Comparison of ENCODE assay signal across 20 mouse cellular contexts in genomic region chr17:46139872-46140271, GRCm38 (mm10). TPM values are rescaled to one million over a fixed set of nuclear protein-coding genes. Genes with fewer than 3 reads are reported as not detected.
DNase-seq lines count a peak whose midpoint lies in the region; ATAC-seq and TF ChIP-seq lines count a peak whose summit lies in the region.
"Had no signal": no experiment of that assay in that cellular context is flagged by ENCODE, and none has a peak within 500 bp of the region (broad histone marks: within the 10 kb centered on the region; RNA-seq: fewer than 3 reads in every experiment).

No protein-coding gene starts in this region.

- TF ChIP-seq CTCF in G1E (IDR thresholded peaks at IDR 0.05; ENCODE audit: low read depth, low read length): no peak

- peaks cover 18% of the 10 kb centered on the region for H3K27me3 ChIP-seq in G1E (ENCODE audit: insufficient read depth, low read length)
- H3K27me3 ChIP-seq: embryonic facial prominence, embryonic 13.5 days; forebrain, embryonic 12.5 days; heart, embryonic 13.5 days had no signal

- peak overlapping the region; percentile 31 for H3K27ac ChIP-seq in macrophage
- H3K27ac ChIP-seq: embryonic facial prominence, embryonic 13.5 days; forebrain, embryonic 12.5 days; heart, embryonic 13.5 days had no signal

- no peak for DNase-seq in G1E (ENCODE audit: low spot score)
- peak; percentile 50 for DNase-seq in MEL-GATA-1-ER (ENCODE audit: extremely low read depth, low read depth)
- DNase-seq in left cerebral cortex, adult 8-10 months (ENCODE audit: low spot score in 2 of 2): no peak
- DNase-seq in urinary bladder, adult 18-20 months (ENCODE audit: low spot score in 2 of 2): no peak
- DNase-seq: adrenal gland, postnatal 10 days; B cell, adult 2 months; cerebellum, adult 11-12 months; cerebellum, adult 9-10 months; cerebellum, postnatal 25 days; gastrocnemius, postnatal 10 days; heart, postnatal 36 days had no signal

- ATAC-seq in G1E (ENCODE audit: extremely low read depth, insufficient number of reproducible peaks, low FRiP score, poor library complexity, severe bottlenecking): peak; percentile 34; the same call in 1 of the 2 replicates
- no peak for ATAC-seq in activated CD4-positive, CD25-positive, alpha-beta regulatory T cell, adult 4 months
- ATAC-seq: CD4-positive, CD25-positive, alpha-beta regulatory T cell, adult 4 months; forebrain, embryonic 16.5 days; hindbrain, embryonic 16.5 days; inflammation-experienced regulatory T-cells, adult 6 months had no signal

- no peaks in the 10 kb centered on the region for H3K9me3 ChIP-seq in G1E (replicated peaks)
- H3K9me3 ChIP-seq: embryonic facial prominence, embryonic 13.5 days; forebrain, embryonic 12.5 days; heart, embryonic 13.5 days had no signal

- peaks cover 12% of the 10 kb centered on the region for H3K36me3 ChIP-seq in G1E (replicated peaks)
- H3K36me3 ChIP-seq in macrophage (ENCODE audit: inconsistent target): no peaks in the 10 kb centered on the region
- H3K36me3 ChIP-seq: forebrain, embryonic 12.5 days had no signal

- H3K79me2 ChIP-seq in macrophage (ENCODE audit: inconsistent target): no peaks in the 10 kb centered on the region

- H3K4me3 ChIP-seq in G1E (ENCODE audit: low read depth, low read length): no peak overlapping the region
- H3K4me3 ChIP-seq in macrophage (ENCODE audit: inconsistent target): no peak overlapping the region
- H3K4me3 ChIP-seq: embryonic facial prominence, embryonic 13.5 days; forebrain, embryonic 12.5 days; heart, embryonic 13.5 days had no signal

- peaks cover 37% of the 10 kb centered on the region for H3K4me1 ChIP-seq in G1E (ENCODE audit: insufficient read depth, low read depth, low read length)

- WGBS in macrophage (ENCODE audit: missing documents): 31% methylated on average over 3 of the region's 3 CpGs

RNA-seq across cellular contexts. Expression of gene Rsph9, which starts 4.1 kb away (rescaled TPM):
- total RNA-seq in G1E (2014; fragmentation: Nextera tagmentation) (not detected in 2 replicates), G1E (2017) (0.12 TPM in 1 of 2 replicates, not detected in the other)
- polyA plus RNA-seq in G1E (2012) (not detected in 2 replicates), macrophage (2018) (0.99 to 5.6 TPM (median 1.8 TPM) in 3 replicates)
- total RNA-seq in macrophage (2018; cell fraction: chromatin; rRNA removed): 1 to 10 TPM in 20 of 26 experiments, under 1 TPM in 1, not detected in 5; 0.86 to 6.0 (median 3.1) TPM
- 1 to 10 TPM; 2.8 to 7.9 (median 4.8) TPM for total RNA-seq in macrophage (2018; cell fraction: cytosol; rRNA removed)
- 1 to 10 TPM in 24 of 26 experiments, under 1 TPM in 2; 0.92 to 6.7 (median 3.0) TPM for total RNA-seq in macrophage (2018; cell fraction: nucleus; rRNA removed)
- 1 to 10 TPM; 1.5 TPM for polyA plus RNA-seq in activated CD4-positive, CD25-positive, alpha-beta regulatory T cell, adult 4 months (2017; shearing (Covaris generic))
- total RNA-seq in left cerebral cortex, adult 8-10 months (2022): 10 to 100 TPM; 17.8 to 21.3 (median 19.5) TPM

RNA-seq across cellular contexts. Expression of gene Mad2l1bp, which starts 13.5 kb away (rescaled TPM):
- total RNA-seq in G1E (2014; fragmentation: Nextera tagmentation) (21.7 and 27.4 TPM in 2 replicates), G1E (2017) (12.7 and 14.0 TPM in 2 replicates)
- polyA plus RNA-seq in G1E (2012) (7.8 and 12.8 TPM in 2 replicates), macrophage (2018) (8.1 to 18.8 TPM (median 17.6 TPM) in 3 replicates)
- total RNA-seq in macrophage (2018; cell fraction: chromatin; rRNA removed): 1 to 10 TPM in 24 of 26 experiments, not detected in 2; 1.0 to 9.0 (median 4.4) TPM
- total RNA-seq in macrophage (2018; cell fraction: cytosol; rRNA removed): 10 to 100 TPM in 21 of 26 experiments, 1 to 10 TPM in 5; 7.3 to 25.4 (median 20.5) TPM
- total RNA-seq in macrophage (2018; cell fraction: nucleus; rRNA removed): 10 to 100 TPM in 13 of 26 experiments, 1 to 10 TPM in 13; 2.9 to 20.2 (median 9.9) TPM
- polyA plus RNA-seq in activated CD4-positive, CD25-positive, alpha-beta regulatory T cell, adult 4 months (2017; shearing (Covaris generic)): 10 to 100 TPM; 59.6 to 59.9 TPM
- total RNA-seq in left cerebral cortex, adult 8-10 months (2022): 10 to 100 TPM; 13.0 to 15.8 (median 14.3) TPM

RNA-seq across cellular contexts. Expression of gene Gtpbp2, which starts 21.0 kb away (rescaled TPM):
- total RNA-seq in G1E (2014; fragmentation: Nextera tagmentation): 41.7 and 182 TPM in 2 replicates
- 30.3 and 31.8 TPM in 2 replicates for total RNA-seq in G1E (2017)
- 55.0 and 61.1 TPM in 2 replicates for polyA plus RNA-seq in G1E (2012)
- total RNA-seq in macrophage (2018; cell fraction: chromatin; rRNA removed): 1,000 to 10,000 TPM in 13 of 26 experiments, 100 to 1,000 TPM in 13; 317 to 1,615 (median 821) TPM
- total RNA-seq in macrophage (2018; cell fraction: cytosol; rRNA removed): 100 to 1,000 TPM in 5 of 26 experiments, 10 to 100 TPM in 21; 22.3 to 134 (median 66.4) TPM
- total RNA-seq in macrophage (2018; cell fraction: nucleus; rRNA removed): 1,000 to 10,000 TPM in 2 of 26 experiments, 100 to 1,000 TPM in 24; 217 to 1,101 (median 381) TPM
- polyA plus RNA-seq in macrophage (2018): 28.2 to 71.1 TPM (median 37.1 TPM) in 3 replicates
- 10 to 100 TPM; 39.6 to 55.7 TPM for polyA plus RNA-seq in activated CD4-positive, CD25-positive, alpha-beta regulatory T cell, adult 4 months (2017; shearing (Covaris generic))
- 100 to 1,000 TPM in 3 of 4 experiments, 10 to 100 TPM in 1; 93.8 to 107 (median 103) TPM for total RNA-seq in left cerebral cortex, adult 8-10 months (2022)

RNA-seq across cellular contexts. Expression of gene Mrps18a, which starts 29.1 kb away (rescaled TPM):
- total RNA-seq in G1E (2014; fragmentation: Nextera tagmentation) (66.4 and 87.7 TPM in 2 replicates), G1E (2017) (55.3 and 71.3 TPM in 2 replicates)
- polyA plus RNA-seq in G1E (2012) (88.7 and 110 TPM in 2 replicates), macrophage (2018) (44.6 to 65.2 TPM (median 53.4 TPM) in 3 replicates)
- total RNA-seq in macrophage (2018; cell fraction: chromatin; rRNA removed): 10 to 100 TPM in 25 of 26 experiments, 1 to 10 TPM in 1; 8.1 to 45.3 (median 31.7) TPM
- total RNA-seq in macrophage (2018; cell fraction: cytosol; rRNA removed): 10 to 100 TPM; 47.4 to 85.6 (median 68.3) TPM
- 10 to 100 TPM; 12.8 to 46.0 (median 33.9) TPM for total RNA-seq in macrophage (2018; cell fraction: nucleus; rRNA removed)
- 100 to 1,000 TPM; 101 to 132 TPM for polyA plus RNA-seq in activated CD4-positive, CD25-positive, alpha-beta regulatory T cell, adult 4 months (2017; shearing (Covaris generic))
- 10 to 100 TPM; 85.2 to 92.1 (median 89.0) TPM for total RNA-seq in left cerebral cortex, adult 8-10 months (2022)
